Mouse (Mus musculus) heart, postnatal 0 days (tissue): ENCODE results near the gene Ptpn3. TPM values are rescaled to one million over a fixed set of nuclear protein-coding genes. Genes with fewer than 3 reads are reported as not detected.

Experiments
- ATAC-seq: fragments of 200-750 bp; cut with Nextera tagmentation; 2 replicates; pipeline ENCODE4 v1.8.0; 2017; ENCODE audit warnings: low read depth, moderate number of reproducible peaks, moderate library complexity; ENCODE audit not compliant: insufficient read depth
- DNase-seq: peaks from one replicate; pipeline ENCODE4 v3.0.0-alpha.2; 2016; ENCODE audit warnings: low spot score
- H3K27ac ChIP-seq: fragments of 300-500 bp; sonication (generic); 2 replicates; pipeline ENCODE4 v1.5.1; 2014; ENCODE audit warnings: low read depth, mild to moderate bottlenecking
- H3K27me3 ChIP-seq: fragments of 300-500 bp; sonication (generic); 2 replicates; pipeline ENCODE4 v1.6.1; 2014; ENCODE audit warnings: low read length, mixed read lengths; ENCODE audit not compliant: control insufficient read depth, insufficient read depth
- H3K36me3 ChIP-seq: fragments of 300-500 bp; sonication (generic); replicated peaks from 2 replicates; pipeline ENCODE4 v1.6.1; 2014; ENCODE audit warnings: low read length, mixed read lengths; ENCODE audit not compliant: control insufficient read depth, insufficient read depth
- H3K4me1 ChIP-seq: fragments of 300-500 bp; sonication (generic); 2 replicates; pipeline ENCODE4 v1.6.1; 2014; ENCODE audit warnings: antibody characterized with exemption; ENCODE audit not compliant: control insufficient read depth, insufficient read depth
- H3K4me2 ChIP-seq: fragments of 300-500 bp; sonication (generic); 2 replicates; pipeline ENCODE4 v1.6.1; 2014; ENCODE audit warnings: low read depth, mild to moderate bottlenecking, low read length, moderate library complexity
- H3K4me3 ChIP-seq: fragments of 300-500 bp; sonication (generic); 2 replicates; pipeline ENCODE4 v1.5.1; 2014; ENCODE audit warnings: low read depth, low read length
- H3K9ac ChIP-seq: fragments of 300-500 bp; sonication (generic); replicated peaks from 2 replicates; pipeline ENCODE4 v1.6.1; 2014; ENCODE audit warnings: low read depth, low read length, mixed read lengths
- H3K9me3 ChIP-seq: fragments of 300-500 bp; sonication (generic); replicated peaks from 2 replicates; pipeline ENCODE4 v1.6.1; 2016; ENCODE audit warnings: low read length; ENCODE audit not compliant: control insufficient read depth
- CTCF ChIP-seq: IDR thresholded peaks from 2 replicates; pipeline ENCODE4 v1.5.1; 2016; ENCODE audit warnings: antibody characterized with exemption, control low read depth, low read depth
- EP300 ChIP-seq: IDR thresholded peaks from 2 replicates; pipeline ENCODE4 v1.6.1; 2016; ENCODE audit warnings: antibody characterized with exemption, low read depth
- WGBS: fragments of 180-500 bp; shearing (Covaris S2); extraction: QIAGEN DNeasy Blood & Tissue Kit; methylation state at CpG from one replicate; pipeline ENCODE4 v1.1.7; 2014; 5-methylcytosine and 5-hydroxymethylcytosine counted together
- polyA plus RNA-seq: library from polyadenylated mRNA; unstranded; fragments of >200 nt; fragmentation: Nextera tagmentation; extraction: Ambion mirVana; gene quantifications from 2 replicates; pipeline ENCODE4 v1.2.1, GENCODE M21; 2015
- total RNA-seq: library from RNA; depleted of rRNA; stranded (reverse); fragments of >200 nt; gene quantifications from 2 replicates; pipeline ENCODE4 v1.2.3, GENCODE M21; 2014; ENCODE audit warnings: low replicate concordance

The Ptpn3 gene
- total and polyA plus RNA-seq, 2 experiments from 2014 or later = 2.3 to 3.4 TPM

GRCm38 (mm10) chr4:57249108-57249507 lies 52.5 kb downstream of the Ptpn3 start:
- Histone ChIP-seq H3K36me3 (no peaks in the 10 kb centered on the region), H3K4me1 (peaks cover 11% of the 10 kb centered on the region), H3K27me3 (no peaks in the 10 kb centered on the region), H3K4me3 (no peak overlapping the region), H3K27ac (0 out of 2 replicates have a peak overlapping the region, but pooled peaks have one; percentile 17), H3K4me2 (no peak overlapping the region), H3K9ac (no peak overlapping the region), H3K9me3 (no peaks in the 10 kb centered on the region)
- ATAC-seq (no peak), DNase-seq (no peak)
- TF ChIP-seq EP300 (no peak), CTCF (no peak)
- WGBS = 32% methylated on average over 8 of the region's 8 CpGs

- Histone ChIP-seq H3K4me3 (no peak overlapping the region), H3K9me3 (no peaks in the 10 kb centered on the region), H3K4me1 (peaks cover 27% of the 10 kb centered on the region), H3K4me2 (no peak overlapping the region), H3K36me3 (no peaks in the 10 kb centered on the region), H3K27ac (no peak overlapping the region), H3K27me3 (no peaks in the 10 kb centered on the region), H3K9ac (no peak overlapping the region)
- DNase-seq = no peak
- no peak for ATAC-seq
- WGBS = 54% methylated on average over 10 of the region's 10 CpGs
- TF ChIP-seq EP300 (no peak), CTCF (no peak)
Observed at GRCm38 (mm10) chr4:57244874-57245273, 56.8 kb downstream of the Ptpn3 start.

- no peak for TF ChIP-seq EP300
- TF ChIP-seq CTCF = no peak
- H3K36me3 ChIP-seq = no peaks in the 10 kb centered on the region
- no peaks in the 10 kb centered on the region for H3K9me3 ChIP-seq
- H3K27ac ChIP-seq = no peak overlapping the region
- DNase-seq (no peak), ATAC-seq (no peak)
- peaks cover 27% of the 10 kb centered on the region for H3K4me1 ChIP-seq
- no peaks in the 10 kb centered on the region for H3K27me3 ChIP-seq
- 62% methylated on average over 11 of the region's 11 CpGs for WGBS
- H3K4me3 ChIP-seq = no peak overlapping the region
- H3K9ac ChIP-seq = no peak overlapping the region
- no peak overlapping the region for H3K4me2 ChIP-seq
Observed at GRCm38 (mm10) chr4:57243312-57243711, 58.3 kb downstream of the Ptpn3 start.

GRCm38 (mm10) chr4:57240934-57241333 lies 60.7 kb downstream of the Ptpn3 start:
- Histone ChIP-seq H3K4me2 (0 out of 2 replicates have a peak overlapping the region, but pooled peaks have one; percentile 1), H3K9ac (no peak overlapping the region), H3K9me3 (no peaks in the 10 kb centered on the region), H3K4me1 (peaks cover 33% of the 10 kb centered on the region), H3K4me3 (no peak overlapping the region), H3K27me3 (no peaks in the 10 kb centered on the region), H3K27ac (peak overlapping the region; percentile 72), H3K36me3 (no peaks in the 10 kb centered on the region)
- WGBS = 62% methylated on average over 10 of the region's 10 CpGs
- TF ChIP-seq EP300 (no peak), CTCF (peak; percentile 47)
- ATAC-seq = peak; percentile 47; the same call in 1 of the 2 replicates
- DNase-seq = peak; percentile 61

- no peak overlapping the region; the same call in 1 of the 2 replicates for H3K9ac ChIP-seq
- H3K4me3 ChIP-seq = no peak overlapping the region
- WGBS = 15% methylated on average over 7 of the region's 7 CpGs
- H3K27ac ChIP-seq = peak overlapping the region; percentile 72
- H3K4me1 ChIP-seq = peaks cover 37% of the 10 kb centered on the region
- H3K9me3 ChIP-seq = no peaks in the 10 kb centered on the region
- H3K4me2 ChIP-seq = peak overlapping the region; percentile 1; the same call in 1 of the 2 replicates
- ATAC-seq = peak; percentile 27
- H3K36me3 ChIP-seq = no peaks in the 10 kb centered on the region
- peak; percentile 65 for DNase-seq
- no peaks in the 10 kb centered on the region for H3K27me3 ChIP-seq
- TF ChIP-seq EP300 (no peak), CTCF (no peak)
Observed at GRCm38 (mm10) chr4:57240100-57240499, 61.5 kb downstream of the Ptpn3 start.

- 61% methylated on average over 6 of the region's 6 CpGs for WGBS
- Histone ChIP-seq H3K4me2 (no peak overlapping the region), H3K27ac (no peak overlapping the region), H3K27me3 (no peaks in the 10 kb centered on the region), H3K9me3 (no peaks in the 10 kb centered on the region), H3K9ac (no peak overlapping the region), H3K4me1 (peaks cover 31% of the 10 kb centered on the region), H3K36me3 (no peaks in the 10 kb centered on the region), H3K4me3 (no peak overlapping the region)
- ATAC-seq (no peak), DNase-seq (no peak)
- TF ChIP-seq EP300 = no peak
- TF ChIP-seq CTCF = no peak
Observed at GRCm38 (mm10) chr4:57239112-57239511, 62.5 kb downstream of the Ptpn3 start.
